Mouse (Mus musculus) gastrocnemius, postnatal 10 days (tissue): ENCODE data around the gene Dnajc16. TPM values are rescaled to one million over a fixed set of nuclear protein-coding genes. Genes with fewer than 3 reads are reported as not detected.
A peak's percentile ranks its signal among the peaks of the same experiment; 100 is the strongest.

ENCODE experiments used
- DNase-seq: peaks from one replicate; pipeline ENCODE4 v3.0.0; 2021; ENCODE audit warnings: mixed read lengths
- total RNA-seq, 2 experiments: library from RNA; stranded (reverse); gene quantifications; 2 replicates each; pipeline ENCODE4 v1.2.3; 2021

The Dnajc16 gene
- total RNA-seq, 2 experiments from 2014 or later: 8.6 to 9.1 TPM

DNA sequence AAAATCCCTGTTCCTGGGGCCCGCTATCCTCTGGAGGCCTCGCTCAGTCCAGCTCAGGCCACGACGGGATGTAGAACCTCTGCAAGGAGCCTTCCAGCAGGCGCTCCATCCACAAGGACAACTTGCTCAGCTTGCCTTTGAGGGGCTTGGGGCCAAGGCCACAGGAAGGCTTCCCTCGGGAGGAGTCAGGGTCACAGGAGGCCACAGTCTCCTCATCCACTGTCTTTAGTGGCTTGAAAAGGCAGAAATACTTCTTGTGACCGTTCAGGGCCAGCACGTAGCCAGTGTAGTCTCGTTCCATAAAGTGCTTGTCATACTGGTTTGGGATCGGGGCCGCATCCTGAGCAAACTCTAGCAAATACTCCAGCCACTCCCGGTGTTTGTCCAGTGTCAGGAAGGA, 27.3 kb downstream of the Dnajc16 start:
- DNase-seq: no peak

GRCm38 (mm10) chr4:141762102-141762598, 28.6 kb downstream of the Dnajc16 start:
- DNase-seq: no peak

DNA sequence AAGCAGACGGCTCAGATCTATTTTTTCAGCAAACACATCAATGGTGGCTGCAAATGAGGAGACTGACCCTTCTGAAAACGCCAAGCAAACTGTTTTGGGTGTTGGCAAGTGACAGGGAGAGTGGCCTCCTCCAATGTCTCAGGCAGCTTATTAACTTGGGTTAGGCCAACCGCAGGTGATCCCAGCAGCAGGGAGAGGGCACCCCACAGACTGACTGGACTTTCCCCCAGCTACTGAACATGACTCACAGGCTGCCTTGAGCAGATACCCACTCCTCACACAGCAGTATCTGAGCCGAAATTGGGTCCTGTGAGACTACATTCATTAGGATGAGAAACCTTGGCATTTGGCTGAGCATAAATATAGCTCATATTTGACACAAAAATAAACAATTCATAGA, 29.8 kb downstream of the Dnajc16 start:
- no peak for DNase-seq

DNA sequence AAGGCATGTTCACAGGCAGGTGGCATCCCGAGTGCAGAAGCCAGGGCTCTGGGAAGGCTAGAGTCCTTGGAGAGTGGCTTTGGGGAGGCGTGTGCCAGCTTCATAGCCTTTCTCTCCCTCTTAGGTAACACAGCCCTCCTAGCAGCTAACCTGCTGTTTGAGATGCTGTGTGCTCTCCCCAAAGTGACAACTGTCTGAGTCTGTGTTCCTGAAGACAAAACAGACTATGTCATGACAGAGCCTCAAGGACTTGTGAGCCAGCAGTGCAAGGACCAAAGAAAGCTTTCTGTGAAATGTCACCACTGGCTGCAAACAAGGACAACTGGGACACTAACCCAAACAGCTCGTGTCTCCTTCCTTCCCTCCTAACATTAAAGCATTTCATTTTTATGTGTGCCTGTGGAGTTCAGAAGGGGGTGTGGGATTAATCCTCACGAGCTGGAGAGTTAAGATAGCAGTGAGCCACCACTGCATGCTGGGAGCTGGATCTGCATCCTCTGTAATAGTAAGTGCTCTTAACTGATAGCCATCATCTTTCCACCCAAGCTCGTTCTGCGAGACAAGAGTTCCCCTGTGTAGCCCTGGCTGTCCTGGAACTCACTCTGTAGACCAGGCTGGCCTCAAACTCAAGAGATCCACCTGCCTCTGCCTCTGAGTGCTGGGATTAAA, 31.7 kb downstream of the Dnajc16 start:
- DNase-seq: no peak

DNA sequence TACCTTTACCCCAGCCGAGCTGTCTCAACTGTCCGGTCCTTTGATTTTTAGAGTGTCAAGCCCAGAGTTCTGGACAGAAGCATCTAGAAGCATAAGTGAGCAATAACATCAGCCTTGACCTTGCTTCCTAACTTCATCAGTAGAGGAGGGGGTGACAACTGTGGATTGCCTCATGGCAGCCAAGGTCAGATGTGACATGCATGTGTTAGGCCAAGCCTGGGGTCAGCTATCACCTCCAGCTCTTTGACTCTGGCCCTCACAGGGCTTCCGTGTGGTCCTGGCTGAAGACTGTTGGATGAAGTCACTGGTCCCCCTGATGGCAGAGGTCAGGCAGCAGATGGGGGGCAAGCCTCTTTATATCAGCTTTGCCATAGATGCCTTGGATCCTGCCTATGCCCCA, 33.6 kb downstream of the Dnajc16 start:
- DNase-seq: no peak

GRCm38 (mm10) chr4:141755375-141755930, 35.3 kb downstream of the Dnajc16 start:
- no peak for DNase-seq

- DNase-seq: no peak
Observed at GRCm38 (mm10) chr4:141752076-141752421, 38.7 kb downstream of the Dnajc16 start.

GRCm38 (mm10) chr4:141751419-141752075, 39.2 kb downstream of the Dnajc16 start:
- no peak for DNase-seq

- DNase-seq: no peak
Observed at GRCm38 (mm10) chr4:141750826-141751225, 39.9 kb downstream of the Dnajc16 start.

DNA sequence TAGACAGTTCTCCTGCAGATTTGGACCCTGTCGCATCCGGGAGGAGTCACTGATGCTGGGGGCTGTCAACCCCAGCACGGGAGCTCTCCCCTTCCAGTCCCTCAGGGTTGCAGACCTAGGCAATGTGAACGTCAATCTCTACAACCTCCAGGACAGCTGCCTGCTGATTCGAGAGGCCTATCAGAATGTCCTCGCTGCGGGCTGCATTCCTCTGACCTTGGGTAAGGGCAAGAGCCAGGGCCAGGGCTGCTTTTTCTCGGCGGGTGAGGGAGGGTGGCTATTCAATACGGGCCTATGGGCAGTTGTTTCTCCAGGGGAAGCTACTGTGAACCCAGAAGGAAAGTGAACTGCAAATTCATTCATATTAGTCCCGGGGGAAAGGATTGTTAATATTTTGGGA, 41.2 kb downstream of the Dnajc16 start:
- DNase-seq: peak; percentile 58

GRCm38 (mm10) chr4:141746578-141747346, 44.0 kb downstream of the Dnajc16 start, which contains the start of gene Agmat:
TSS of gene Agmat (plus strand) at chr4:141746672.
- DNase-seq: no peak

GRCm38 (mm10) chr4:141742381-141742780, 48.4 kb downstream of the Dnajc16 start:
- no peak for DNase-seq

DNA sequence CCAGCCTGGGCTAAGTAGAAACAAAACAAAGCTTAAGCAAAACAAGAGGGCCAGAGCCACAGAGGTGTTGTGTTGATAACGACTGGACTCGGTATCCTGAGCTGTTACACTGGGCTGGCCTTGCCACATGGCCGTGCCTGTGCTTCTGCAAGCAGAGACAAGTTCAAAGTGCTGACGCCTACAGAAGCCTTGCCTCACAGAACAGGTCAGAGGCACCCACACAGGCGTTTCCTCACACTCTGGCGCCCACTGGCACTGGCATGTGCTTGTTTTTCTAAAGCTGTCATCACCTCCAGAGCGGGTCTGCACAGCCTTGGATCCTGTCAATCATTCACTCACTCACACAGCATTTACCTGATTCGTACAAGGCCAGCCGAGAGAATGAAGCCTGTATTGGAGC, 48.9 kb downstream of the Dnajc16 start:
- DNase-seq: no peak

DNA sequence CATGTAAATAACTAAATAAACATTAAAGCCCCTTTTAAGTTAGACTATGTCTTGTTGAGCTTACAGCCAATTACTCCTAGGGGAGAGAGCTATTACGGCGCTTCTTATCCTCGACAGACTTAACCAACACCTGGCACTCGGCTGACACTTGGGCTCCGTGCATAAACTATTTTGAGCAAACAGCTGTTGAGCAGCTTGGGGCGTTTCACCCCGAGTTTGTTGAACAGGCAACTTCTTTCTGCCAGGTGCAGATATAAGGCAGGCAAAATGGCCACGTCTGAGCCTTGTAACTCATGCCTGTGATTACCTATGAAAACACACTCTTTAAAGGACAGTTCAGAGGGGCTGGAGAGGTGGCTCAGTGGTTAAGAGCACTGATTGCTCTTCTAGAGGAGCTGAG, 52.7 kb downstream of the Dnajc16 start:
- no peak for DNase-seq

DNA sequence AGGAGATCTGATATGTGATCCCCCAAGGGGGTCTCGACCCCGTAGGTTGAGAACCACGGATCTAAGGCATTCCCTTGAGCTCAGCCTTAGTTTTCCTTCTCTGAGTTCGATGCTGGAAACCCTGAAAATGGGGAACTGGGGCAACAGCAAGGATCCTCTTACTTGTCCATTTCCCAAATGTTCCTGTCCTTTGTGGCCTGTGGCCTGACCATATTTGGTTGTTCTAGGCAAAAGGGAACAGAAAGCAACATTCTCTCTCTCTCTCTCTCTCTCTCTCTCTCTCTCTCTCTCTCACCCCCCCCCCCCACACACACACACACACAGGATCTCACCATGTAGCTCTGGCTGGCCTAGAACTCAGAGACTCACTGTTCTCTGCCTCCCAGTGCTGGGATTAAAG, 53.9 kb downstream of the Dnajc16 start:
- DNase-seq: no peak

DNA sequence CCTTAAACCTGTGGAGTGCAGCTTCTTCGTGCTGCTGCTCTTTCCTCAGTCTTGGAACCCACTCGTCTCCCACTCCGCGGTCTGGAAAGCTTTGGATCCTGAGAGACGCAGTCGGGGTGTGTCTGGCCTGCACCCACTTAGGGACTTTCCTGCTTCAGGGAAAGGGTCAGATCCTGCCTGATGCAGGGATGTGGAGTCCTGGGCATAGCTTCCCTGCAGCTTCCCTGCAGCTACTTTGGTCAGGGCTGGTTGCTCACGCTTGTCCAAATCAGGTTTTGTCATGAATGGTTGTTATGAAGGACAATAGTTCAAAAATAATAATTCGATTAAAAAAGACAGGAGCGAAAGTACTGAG, 55.5 kb downstream of the Dnajc16 start:
- no peak for DNase-seq

DNA sequence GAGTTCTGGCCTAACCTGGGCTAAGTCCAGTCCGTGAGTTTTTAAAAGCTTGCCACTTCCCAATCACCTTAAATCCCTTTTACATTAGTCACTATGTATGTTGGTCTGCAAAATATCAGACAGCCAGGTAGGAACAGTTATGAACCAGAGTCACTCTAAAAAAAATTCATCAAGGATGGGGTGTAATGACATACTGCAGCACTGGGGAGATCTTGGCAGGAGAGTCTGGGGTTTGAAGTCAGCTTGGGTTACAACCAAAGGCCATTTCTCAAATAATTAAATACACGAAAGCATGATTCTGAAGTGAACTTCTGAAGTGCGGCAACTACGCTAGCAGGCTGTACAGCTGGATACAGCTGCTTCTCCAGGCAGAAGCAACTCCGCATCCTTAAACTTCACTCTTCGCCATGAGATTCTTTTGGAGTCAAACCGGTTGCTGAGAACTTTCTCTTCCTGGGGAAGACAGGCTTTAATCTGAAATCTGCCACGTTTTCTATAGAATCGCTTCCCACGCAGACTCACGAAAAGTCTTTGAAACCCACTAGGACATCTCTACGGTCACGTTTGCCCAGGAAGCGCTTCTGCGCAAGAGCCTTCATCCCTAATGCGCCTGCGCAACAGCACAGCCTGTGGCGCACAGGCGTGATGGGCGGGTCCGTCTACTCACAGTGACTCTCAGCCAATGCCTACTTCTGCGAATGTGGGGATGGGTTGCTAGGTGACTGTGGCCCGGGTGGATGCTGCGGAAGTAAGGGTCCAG, 56.1 kb downstream of the Dnajc16 start:
- peak; percentile 81 for DNase-seq

- DNase-seq: no peak
Observed at GRCm38 (mm10) chr4:141731766-141732165, 59.0 kb downstream of the Dnajc16 start.

DNA sequence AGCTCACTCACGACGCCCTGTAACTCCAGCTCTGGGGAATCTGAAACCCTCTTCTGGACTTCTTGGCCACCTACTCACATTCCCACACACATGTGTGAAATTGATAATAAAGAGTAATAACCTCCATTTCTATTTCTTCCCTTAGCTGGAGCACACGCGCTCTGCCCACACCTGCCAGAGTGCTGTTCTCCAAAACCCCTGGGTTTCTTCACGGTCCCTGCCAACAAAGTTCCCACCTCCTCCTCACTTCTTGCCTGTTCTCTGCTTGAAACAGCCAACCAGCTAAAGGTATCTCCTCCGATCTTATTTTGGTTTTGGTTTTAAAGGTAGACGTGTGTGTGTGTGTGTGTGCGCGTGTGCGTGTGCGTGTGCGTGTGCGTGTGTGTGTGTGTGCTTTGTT, 60.3 kb downstream of the Dnajc16 start:
- no peak for DNase-seq

- no peak for DNase-seq
Observed at GRCm38 (mm10) chr4:141729266-141729665, 61.5 kb downstream of the Dnajc16 start.

DNA sequence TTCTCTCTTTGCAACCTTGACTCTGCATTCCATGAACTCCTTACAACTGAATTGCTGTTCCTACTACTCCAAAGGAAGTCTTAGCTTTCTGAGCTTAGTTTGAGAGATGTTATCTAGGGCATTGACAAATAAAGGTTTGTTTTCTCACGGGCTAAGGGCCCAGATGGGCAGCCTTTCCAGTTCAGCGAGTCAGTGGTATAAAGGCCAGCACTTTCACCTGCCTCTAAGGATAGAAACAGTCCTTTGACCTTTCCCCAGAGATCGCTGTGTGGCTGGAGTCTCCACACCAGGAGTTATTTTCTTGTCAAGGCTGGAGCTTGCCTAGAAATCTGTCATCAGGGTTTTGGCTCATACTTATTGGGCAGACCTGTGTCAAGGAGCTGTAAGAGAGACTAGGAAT, 65.0 kb downstream of the Dnajc16 start:
- no peak for DNase-seq

DNA sequence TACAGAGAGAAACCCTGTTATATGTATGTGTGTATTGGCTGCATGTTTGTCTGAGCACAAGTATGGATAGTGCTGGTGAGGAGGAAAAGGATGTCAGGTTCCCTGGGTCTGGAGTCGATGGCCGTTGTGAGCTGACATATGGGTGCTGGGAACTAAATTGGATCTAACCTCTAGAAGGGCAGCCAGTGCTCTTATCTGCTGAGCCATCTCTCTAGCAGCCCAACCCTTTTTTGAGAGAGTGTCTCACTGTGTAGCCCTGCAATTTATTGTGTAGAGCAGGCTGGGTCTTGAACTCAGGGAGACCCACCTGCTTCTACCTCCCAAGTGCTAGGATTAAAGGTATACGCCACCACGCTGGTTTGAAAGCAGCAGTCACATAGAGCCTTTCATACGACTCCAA, 65.5 kb downstream of the Dnajc16 start:
- DNase-seq: no peak
